Mouse (Mus musculus): ENCODE measurements around the gene Chst2. TPM values are rescaled to one million over a fixed set of nuclear protein-coding genes. Genes with fewer than 3 reads are reported as not detected.

Gene Chst2
- total RNA-seq, 2 experiments from 2014 or later, result 0.43 to 0.53 TPM

DNA sequence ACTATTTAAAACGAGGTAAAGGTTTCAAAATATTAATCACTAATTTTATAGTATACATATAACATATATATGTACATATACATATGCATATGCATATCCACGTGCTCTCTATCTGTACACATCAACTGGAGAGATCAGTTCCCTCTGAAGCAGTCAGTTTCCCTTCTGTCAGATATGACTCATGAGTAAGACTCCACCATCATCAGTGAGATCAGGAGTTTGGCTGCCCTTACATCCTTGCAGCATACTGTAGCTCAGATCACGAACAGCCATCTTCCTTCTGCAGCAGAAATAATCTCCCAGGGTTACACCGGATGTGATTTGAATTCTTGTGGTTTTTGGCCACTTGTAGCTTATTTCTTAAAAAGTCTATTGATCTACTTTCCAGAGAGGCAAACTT, 56.0 kb downstream of the Chst2 start:
- H3K27ac ChIP-seq, result no peak overlapping the region
- intact Hi-C loops (cut with DNase I), result no loop called here
- DNase-seq, result no peak
- no peak overlapping the region for H3K4me3 ChIP-seq
- TF ChIP-seq CTCF (IDR thresholded peaks at IDR 0.05), result no peak

Other genes with a start within 250 kb of the Chst2 start
- 10 to 100 TPM; 25.0 to 32.5 TPM for gene U2surp, start 105.3 kb upstream of the Chst2 start, total RNA-seq (2021)
- gene Paqr9, start 152.9 kb upstream of the Chst2 start, total RNA-seq (2021), result 1 to 10 TPM; 1.9 to 5.0 TPM
- gene Pcolce2, start 230.9 kb upstream of the Chst2 start, total RNA-seq (2021), result 10 to 100 TPM in 1 of 2 experiments, 1 to 10 TPM in 1; 8.2 to 13.7 TPM

Measured in gastrocnemius, adult 2 months (tissue).